Mouse (Mus musculus): Measurements from ENCODE around the gene Vmn2r46.
"Not testable (repeated sequence)": the region's sequence is repeated elsewhere in the genome, so short reads cannot be mapped to it uniquely, and the experiment has no call there.

The Vmn2r46 gene

DNA sequence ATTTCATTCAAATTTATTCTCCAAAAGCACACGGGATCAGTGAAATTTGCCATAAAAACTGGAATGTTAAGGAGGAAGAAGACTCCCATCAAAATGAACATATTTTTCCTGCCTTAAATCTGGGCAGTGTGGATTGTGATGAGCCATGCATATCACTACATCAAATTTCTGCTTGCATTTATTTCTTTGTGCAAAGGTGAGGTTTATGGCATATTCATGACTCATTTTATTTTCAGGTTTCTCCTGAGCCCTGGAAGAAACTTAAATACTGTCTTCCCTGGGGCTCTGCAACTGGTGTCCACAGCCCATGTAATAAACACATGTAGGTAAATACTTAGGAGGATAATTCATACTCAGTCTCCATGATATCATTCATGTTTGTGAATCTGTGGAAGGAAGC, at the start of gene Vmn2r46:
TSS of gene Vmn2r46 (minus strand) at position 101 of the 400 bp plus-strand sequence.
- DNase-seq, result not testable (repeated sequence)
